Mouse (Mus musculus) thymus, postnatal 25 days (tissue): Measurements from ENCODE around the gene Rasgrf2.
"Not testable (repeated sequence)": the region's sequence is repeated elsewhere in the genome, so short reads cannot be mapped to it uniquely, and the experiment has no call there.

ENCODE experiments used
- DNase-seq: peaks from one replicate; pipeline ENCODE4 v3.0.0; 2022

Gene Rasgrf2

DNA sequence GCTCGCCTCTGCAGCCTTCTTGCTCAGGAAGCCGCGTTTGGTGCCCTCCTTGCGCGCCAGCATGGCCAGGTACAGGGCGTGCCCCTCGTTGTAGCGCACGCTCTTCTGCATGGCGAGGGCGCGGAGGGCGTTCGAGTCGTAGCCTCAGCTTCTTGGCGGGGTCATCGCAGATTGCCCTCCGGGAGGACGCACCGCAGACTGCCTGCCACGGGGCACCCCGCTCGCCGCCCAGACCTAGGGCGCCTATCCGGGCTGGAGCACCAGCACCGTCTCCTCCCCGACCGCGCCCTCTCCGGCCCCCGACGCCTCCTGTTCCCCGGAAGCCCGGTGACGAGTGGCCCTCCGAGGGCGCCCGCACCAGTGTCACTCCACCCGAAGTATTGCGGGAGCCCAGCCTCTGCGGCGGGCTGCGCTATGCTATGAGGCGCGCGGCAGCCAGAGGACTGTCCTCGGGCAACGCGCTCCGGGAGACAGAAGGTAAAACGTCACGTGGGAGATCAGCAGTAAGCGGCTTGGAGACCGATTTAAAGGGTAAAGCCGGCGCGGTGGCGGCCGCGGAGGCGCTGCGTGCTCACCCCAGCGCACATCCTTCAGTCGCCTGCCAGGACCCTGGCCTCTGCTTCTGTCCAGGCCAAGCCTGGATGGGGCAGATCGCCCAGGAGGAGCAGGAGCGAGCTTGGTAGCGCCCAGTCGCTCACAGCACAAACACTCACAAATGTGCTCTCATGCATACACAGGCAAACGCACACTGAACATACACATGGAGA is at the start of gene Rasgrf2:
Gene Rasgrf2 (minus strand): TSS at position 273 of the 767 bp plus-strand sequence.
- no peak for DNase-seq

DNA sequence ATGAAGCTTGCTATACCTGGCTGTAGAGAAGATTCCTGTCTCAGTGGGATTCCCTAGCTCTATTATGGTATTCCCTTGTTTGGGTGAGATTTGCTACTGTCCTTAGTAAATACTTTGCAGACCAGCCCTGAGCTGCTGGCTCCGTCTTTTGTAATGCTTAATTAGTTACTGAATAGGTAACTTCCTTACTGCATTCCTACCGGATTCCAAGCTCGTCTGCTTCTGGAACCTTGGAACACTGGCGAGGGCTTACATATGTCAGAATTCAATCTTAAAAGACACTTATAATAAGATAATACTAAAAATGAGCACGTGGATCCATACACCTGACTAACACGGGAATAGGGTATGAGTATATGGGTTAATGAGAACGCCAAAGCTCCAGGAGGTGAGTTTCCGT is 41.2 kb upstream of the Rasgrf2 start:
- not testable (repeated sequence) for DNase-seq

DNA sequence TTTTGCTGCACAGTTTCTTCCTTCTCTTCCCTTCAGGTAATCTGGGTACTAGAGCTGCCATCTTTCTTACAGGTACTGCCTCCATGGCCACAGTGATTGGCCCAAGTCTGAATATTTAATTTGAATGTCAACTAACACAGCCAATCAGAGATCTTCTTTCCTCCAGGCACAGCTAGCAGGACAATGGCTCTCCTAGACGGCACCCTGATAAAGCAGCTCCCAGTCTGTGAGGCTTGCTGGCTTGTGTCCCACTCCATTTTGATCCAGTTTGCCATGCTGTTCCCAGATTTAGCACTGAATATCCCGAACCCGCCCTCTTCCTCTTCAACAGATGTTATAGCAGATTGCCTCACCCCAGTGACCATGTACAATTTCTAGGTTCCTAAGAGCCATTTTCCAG is 19.1 kb upstream of the Rasgrf2 start:
- DNase-seq: no peak

DNA sequence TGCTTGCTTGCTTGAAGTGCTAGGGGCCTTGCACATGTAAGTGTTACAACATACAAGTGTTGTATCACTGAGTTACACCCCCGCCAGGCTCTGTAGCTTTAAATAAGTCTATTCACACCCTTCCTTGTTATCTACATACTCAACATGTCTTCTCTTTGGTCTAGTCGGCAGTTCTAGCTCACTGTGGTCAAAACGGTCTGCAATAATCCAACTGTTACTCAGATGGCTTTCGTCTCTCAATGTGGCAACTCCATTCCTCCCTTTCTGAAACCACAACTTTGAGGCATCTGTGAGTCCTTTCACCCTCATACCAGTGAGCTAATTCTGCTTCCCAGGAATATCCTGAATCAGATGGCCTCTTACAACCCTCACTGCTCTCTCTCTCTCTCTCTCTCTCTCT is 17.4 kb upstream of the Rasgrf2 start:
- no peak for DNase-seq

DNA sequence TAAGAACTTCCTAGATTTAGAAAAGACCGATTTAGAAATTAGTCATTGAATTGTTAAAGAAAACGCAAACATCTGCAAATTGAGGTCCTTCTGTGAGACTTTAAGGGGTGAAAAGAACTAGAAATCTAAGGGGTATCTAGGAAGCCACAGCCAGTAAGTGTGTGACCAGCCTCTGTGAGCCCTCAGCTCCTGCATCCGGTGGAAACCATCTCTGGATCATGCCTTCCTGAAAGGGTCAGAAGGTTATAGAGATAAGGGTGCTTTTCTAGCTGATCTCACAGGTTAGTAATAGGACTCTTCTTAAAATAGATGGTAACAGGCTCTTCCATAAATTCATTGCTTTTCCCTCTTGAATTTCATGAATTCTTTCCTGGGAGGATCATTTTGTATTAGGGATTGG is 3.3 kb upstream of the Rasgrf2 start:
- DNase-seq: no peak

DNA sequence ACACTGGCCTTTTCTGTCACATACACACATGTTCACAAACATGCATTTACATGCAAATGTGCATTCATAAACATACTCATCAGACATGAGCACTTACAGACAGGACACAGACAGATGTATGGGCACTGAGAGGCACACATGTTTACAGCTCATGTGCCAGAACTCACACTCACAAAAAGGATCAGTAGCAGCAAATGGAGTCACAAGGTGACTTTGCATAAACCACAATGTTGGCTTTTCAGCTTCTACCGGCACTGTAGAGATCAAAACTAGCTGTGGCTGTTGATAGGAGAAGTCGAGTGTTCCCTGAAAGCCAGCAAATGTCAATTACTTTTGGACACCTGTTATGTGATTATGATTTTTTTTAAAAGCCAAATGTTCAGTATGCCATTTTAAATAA is 1.1 kb upstream of the Rasgrf2 start:
- DNase-seq: no peak

DNA sequence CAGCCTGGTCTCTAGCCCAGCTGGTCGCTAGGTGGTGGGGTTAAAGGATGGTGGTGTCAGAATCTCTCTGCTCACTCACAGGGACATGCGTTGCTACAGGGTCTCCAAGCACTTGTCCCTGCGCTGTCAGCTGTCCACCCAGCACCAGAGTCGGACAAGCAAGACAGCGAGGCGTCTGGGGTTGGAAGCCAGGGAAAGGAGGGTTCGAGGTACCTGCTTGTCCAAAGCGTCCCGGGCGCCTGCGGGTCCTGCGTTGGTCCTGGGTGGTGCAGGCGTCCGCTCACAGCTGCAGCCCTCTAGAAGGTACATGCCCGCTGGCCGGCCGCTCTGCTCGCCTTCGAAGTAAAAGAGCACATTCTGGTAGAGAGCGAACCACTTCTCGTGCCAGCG is 467 bp downstream of the Rasgrf2 start:
- DNase-seq: no peak

DNA sequence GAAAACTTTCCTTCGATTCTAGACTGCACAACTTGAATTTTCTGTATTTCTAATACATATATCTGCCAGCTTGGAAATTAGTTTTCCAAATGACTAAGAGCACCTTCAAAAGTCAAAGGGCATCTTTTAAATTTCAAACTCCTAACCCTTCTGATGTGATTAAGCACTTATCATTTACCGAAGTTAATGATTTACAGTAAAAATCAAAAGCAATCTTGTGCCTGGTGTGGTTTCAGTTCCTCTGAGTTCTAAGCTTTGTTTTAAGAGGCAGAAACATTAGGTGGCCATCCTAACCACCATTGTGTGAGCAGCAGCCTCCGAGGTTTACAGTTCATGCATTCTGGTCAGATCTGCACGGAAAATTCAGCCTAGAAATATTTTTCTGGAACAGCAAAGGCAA is 1.6 kb downstream of the Rasgrf2 start:
- DNase-seq: no peak

DNA sequence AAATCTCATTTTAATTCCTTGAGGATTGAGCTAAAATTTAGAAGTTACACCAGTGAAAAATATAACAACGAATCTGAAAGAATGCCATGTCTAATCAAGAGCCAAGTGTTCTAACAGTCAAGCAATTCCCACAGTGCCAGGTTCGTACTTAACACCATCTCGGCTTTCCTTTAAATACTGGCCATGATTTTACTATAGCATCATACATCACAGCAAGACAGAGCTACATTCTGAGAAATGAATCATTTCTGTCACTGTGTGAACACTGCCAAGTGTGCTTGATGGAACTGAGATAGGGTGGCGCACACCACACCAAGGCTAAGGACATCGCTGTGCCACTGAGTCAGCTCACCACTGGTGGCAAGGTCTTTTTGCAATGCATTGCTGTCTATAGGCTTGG is 5.6 kb downstream of the Rasgrf2 start:
- DNase-seq: no peak

DNA sequence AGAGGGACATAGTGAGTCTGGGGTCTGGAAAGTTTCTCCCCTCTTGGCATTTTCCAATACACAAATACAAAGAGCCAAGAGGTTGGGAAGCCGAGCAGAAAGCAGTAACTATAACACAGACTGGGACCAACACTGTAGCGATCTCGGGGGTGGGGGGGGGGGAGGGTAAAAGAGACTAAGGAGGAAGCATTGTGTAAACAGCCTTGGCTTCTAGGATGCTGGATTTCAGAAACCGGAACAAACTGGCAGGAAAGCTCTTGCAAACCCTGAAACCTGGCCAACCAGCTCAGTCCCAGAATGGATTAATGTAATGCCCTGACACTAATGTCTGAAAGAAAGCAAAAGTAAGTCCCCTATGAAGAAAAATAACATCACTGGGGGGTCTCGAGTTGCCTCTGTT is 11.8 kb downstream of the Rasgrf2 start:
- no peak for DNase-seq

DNA sequence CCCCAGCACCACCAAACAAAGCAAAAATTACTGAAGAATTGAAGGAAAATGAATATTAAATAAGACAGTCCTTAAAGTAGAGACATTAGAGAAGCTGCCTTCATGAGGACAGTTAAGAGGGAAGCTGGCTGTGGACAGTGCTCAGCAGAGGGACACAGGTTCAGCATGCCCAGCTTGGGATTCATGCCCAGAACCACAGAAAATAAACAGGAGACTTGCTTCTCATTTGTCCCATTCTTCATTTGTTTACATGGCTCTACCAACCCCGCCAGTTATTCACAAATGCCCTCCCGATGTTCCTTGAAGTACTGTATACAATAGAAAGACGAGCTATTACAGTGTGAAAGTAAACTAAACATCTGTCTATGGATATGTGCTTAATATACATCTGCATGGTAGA is 17.4 kb downstream of the Rasgrf2 start:
- DNase-seq: no peak

DNA sequence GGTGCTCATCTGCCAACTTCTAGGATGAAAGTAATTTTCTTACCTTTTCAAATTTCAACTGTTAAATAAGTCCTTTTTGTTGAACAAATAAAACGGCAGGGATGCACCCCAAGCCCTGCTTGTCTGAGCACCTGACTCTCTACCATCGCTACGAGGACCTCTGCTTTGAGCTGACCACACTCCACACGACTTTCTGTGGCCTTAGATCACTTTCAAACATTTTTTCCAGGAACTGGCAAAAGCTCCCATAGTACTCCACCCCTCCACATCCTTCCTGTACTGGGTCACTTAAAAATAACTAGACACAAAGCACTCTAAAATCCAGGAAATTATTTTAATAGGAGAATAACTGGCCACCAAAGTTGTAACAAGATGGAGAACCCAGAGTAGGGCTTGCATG is 23.2 kb downstream of the Rasgrf2 start:
- no peak for DNase-seq

DNA sequence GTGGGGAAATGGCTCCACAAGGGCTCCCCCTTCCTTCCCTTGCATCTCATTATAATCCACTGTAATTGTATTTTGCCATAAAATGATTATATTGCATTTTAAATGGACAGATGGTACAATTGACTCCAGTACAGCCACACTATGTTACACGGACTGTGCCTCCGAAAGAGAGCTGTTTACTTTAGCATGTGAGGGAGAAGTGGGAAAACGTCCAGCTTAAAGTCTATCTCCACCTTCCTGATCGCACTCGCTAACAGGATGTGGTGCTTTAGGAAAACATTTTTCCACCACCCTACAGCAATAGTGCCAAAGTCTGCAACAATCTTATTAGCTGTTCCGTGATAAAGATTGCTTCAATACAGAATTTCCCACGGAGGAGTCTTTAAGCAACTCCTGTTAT is 27.2 kb downstream of the Rasgrf2 start:
- no peak for DNase-seq

DNA sequence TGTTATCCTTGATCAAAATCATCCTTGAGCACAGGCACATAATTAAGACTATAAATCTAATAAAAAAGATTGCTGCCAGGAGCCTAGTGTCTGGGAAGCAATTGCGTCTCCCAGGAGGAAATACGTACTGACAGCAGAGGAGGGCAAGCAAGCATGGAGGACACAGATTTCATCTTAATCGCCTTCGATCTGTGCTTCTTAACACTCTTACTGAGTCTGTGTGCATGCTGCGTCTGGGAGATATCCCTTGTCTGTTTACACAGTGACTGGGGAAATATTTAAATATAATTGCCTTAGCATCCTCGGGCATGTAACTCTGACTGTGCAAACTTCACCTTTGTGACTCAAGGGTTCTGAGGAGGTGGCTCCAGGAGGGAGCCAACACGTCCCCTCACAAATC is 33.0 kb downstream of the Rasgrf2 start:
- no peak for DNase-seq

DNA sequence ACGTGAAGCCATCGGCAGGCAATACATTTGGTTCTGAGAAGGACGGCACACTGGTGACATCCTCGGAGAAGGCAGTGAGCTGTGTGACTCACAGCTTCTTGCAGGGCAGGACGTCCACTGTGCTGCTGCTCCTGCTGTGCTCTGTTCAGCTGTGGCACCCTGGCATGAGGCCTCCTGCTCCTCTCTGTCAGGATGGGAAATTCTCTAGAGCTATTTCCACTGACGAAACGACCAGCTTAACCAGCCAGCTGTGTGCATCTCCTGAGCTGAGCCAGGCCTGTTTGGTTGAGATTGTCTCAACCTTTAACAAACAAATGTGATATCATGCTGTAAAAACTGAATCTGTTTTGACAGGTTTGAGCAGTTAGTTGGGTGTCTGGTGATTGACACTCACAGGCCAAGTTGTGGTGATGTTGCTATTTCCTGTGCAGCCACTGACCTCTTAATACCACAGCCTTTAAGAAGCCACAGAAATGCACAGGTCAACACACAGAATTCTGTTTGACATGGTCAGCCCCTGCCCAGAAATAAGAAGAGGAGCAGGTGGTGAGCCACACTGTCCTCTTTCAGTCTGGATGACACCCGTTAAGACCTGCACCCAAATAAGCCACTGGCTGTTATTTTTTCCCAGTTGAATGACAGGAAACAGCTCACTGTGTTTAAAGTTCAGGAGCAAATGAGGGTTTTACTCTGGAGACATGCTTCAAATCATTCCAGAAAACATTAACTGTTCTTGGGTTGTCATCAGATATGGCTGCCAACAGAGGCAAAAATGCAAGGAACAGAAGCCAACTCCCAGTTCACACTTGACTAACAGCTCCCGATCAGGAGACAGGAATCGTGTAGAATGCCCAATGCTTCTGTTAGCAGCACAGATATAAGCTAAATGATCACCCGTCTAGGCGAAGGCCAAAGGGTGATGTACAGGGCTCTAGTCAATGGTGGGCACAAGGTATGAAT is 36.0 kb downstream of the Rasgrf2 start:
- no peak for DNase-seq

DNA sequence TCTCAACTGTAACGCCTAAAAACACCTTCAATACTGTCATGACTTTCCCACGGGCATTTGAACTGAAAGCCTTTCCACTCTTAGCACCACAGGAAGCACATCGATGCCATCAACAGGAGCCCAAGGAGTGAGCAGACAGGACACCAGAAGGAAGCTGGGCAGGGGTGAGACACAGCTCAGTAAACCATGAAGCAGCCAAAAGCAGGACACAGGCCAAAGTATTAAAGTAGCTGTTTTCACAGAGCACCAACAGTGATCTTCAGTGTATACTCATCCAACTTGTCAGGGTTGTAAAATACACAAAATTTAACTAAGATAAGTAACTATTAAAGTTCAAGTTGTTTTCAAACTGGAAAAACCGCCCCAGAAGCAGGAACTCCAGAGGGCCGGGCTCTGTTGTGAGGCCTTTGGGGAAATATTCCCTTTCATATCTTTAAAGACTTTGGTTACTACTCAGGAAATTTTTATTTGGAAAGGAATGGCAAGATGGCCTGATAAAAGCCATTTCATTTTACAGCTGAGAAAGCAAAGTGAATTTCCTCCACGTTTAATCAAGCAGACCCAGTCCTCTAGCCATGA is 37.7 kb downstream of the Rasgrf2 start:
- no peak for DNase-seq

DNA sequence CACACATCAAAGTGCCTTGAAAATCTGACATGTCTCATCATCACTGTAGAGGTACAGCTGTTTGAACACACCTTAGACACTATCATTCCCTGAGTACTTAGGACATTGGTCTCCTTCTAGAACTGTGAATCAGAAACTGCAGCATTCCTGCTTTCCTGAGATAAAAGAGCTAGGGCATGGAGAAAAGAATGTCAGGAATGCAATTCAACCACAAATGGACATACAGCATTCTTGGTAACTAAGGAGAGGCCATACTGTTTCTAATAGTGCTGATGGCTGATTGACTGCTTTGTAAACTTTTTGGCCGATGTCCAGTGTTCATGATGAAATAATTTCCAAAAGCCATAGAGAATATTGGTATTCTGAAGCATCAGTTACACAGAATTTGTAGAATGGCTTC is 58.3 kb downstream of the Rasgrf2 start:
- DNase-seq: no peak

DNA sequence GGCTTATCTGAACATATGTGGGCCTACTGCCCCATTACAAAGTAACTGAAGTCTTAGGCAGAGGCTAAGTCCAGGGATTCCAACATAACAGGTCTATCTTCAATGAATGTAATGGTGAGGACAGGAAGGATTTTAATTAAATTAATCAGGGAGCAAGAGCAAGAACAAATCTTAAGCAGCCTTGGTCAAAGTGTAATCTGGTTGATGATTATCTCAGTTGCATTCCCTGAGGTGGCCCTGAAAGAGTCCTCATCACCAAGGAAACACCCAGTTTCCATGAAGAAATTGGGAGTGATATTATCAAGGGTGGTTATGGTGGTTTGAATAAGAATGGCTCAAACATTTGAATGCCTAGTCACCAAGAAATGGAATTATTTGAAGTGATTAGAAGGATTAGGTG is 62.8 kb downstream of the Rasgrf2 start:
- no peak for DNase-seq

DNA sequence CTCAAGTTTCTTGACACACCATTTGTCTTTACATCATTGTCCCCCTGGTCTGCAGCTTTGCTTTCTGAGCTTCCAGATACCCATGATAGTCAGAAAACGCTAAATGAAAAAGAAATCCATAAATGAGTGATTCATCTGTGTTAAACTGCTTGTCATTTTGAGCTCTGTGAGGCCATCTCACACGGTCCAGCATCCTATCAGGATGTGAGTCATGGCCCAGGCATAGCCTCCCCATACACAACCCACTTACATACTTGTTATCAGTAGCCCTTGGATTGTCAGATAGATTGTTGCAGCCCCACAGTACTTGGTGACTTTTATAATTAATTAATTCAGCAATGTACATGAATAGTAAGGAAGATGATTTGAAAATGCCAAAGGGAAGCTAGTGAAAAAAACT is 63.6 kb downstream of the Rasgrf2 start:
- no peak for DNase-seq

DNA sequence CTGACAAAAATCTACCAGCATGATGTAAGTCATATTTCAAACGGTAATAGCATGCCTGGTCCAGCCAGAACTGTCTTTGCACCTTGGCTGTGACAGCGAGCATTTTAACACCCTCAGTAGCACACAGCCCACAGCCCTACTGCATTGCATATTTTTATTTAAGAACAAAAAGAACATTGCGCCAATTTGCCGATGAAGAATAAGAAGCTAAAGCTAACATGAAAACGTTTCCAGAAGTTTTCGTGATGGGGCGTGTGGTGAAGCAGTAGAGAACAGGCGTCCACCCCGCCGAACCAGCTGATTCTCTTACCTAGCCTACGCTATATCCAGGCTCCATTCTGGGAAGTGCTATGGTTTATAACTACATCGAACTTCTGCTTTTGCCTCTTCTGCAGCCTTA is 77.7 kb downstream of the Rasgrf2 start:
- DNase-seq: no peak

DNA sequence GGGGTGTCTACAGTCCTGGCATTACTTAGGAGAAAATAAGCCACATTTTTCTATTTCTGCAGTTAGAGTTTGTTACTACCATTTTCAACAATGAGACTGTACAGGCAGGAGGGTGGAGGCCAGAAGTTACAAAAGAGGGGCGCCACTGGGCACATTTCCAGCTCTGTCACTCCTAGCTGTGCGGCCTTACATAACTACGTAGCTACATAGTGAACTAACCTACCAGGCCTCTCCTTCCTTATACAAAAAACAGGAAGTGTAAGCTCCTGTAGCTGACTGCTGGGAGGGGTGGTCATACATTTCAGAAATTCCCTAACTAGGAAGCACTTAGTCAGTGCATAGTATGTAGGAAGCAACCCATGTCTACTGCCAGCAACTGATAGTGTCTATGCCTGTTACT is 78.5 kb downstream of the Rasgrf2 start:
- DNase-seq: no peak

DNA sequence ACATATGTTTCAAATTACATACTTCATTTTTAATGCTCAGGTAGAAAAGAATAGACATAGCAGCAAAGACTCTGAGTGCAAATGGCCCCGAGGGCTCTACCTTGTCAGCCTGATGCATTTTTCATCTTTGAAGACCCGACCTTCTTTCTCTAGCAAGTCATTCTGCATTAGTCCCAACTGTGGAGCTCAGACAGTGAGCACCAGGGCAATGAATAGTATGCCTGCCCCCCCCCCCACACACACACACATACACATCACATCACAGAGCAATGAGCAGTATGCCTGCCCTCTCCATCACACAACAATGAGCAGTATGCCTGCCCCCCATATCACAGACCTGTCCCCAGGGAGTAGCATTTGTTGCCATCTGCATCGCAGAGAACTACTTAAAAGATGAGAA is 80.2 kb downstream of the Rasgrf2 start:
- DNase-seq: no peak

DNA sequence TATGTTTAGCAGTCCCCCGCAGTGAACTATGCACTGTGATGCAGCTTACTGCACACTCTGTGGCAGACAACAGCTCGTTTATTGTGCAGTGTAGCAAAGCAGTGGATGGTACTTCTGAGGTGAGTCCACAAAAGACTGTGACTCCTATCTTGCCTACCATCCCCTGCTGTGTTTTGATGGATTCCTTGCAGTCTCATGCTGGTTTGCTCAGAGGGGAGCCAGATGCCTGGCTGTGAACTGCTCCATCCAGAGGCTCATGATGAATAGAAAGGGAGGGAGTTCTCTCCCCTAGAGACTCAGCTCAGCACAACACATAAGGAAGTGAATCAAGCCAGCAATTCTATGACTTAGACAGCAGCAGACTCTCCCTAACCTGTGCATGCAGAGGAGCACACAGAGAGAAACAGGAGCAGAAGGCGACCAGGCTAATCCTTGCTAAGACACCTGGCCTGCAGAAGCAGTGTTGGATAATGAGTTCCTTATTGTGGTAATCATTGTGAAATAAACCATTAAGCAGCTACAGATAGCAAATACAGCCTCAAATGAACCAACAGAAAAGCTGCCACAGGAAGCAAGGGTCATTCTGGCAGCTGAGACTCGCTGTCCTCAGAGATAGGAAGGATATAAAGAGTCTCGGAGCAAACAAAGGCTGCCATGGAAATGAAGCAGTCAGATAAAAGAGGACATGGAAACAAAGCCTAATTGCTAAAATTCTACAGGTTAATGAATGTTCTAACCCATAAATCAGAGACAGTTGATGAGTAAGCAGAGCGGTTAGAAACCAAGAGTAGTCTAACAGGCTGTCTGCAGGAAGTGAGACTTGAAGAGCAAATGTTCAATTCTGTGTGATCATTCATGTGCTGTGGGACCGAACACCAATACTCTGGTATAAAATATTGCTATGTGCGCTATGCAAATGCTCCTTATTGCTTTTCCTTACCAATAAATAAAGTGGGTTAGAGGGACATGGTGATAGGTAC is 89.6 kb downstream of the Rasgrf2 start:
- no peak for DNase-seq
